Mouse (Mus musculus): Measurements from ENCODE around the gene Slc22a23. TPM values are rescaled to one million over a fixed set of nuclear protein-coding genes. Genes with fewer than 3 reads are reported as not detected.

The Slc22a23 gene
- total RNA-seq, 2 experiments from 2014 or later, result 0.62 to 1.4 TPM

GRCm38 (mm10) chr13:34242211-34242610 is 102.8 kb downstream of the Slc22a23 start:
- ATAC-seq (replicated peaks; ENCODE audit: poor library complexity), result no peak

- ATAC-seq (replicated peaks; ENCODE audit: poor library complexity), result no peak
These were observed 104.9 kb downstream of the Slc22a23 start for GRCm38 (mm10) chr13:34240087-34240428.

DNA sequence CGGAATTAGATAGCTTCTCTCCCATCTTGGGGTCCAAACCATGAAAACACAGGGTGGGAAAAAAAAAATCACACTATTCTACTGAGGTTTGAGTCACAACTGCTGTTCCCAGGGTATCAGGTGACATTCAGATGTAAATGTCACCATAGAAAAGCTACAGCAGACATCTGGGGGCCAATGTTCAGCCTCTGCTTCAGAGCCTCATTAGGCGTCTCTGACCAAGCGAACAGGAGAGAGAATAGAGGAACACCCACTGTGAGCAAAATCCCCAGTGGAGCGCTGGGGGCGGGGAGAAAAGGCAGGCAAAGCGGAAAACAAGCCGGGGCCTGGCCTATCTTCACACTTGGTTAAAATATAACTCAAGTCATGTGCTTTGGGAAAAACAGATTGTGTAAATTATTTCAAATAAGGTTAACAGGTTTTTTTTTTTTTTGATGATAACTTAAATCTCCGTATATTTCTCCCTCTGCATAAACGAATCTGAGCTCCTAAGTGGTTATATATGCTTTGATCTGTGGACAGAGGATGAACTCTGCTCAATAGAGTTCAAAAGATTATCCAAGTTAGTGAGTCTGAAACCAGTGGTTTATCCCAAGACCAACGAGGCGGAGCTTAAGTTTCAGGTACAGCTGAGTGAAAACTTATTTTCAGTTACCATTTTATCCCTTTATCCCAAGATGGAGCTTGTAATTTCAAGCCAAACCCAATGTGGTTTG is 105.5 kb downstream of the Slc22a23 start:
- no peak for ATAC-seq (replicated peaks; ENCODE audit: poor library complexity)

- no peak for ATAC-seq (replicated peaks; ENCODE audit: poor library complexity)
These were observed 106.2 kb downstream of the Slc22a23 start for GRCm38 (mm10) chr13:34238646-34239290.

DNA sequence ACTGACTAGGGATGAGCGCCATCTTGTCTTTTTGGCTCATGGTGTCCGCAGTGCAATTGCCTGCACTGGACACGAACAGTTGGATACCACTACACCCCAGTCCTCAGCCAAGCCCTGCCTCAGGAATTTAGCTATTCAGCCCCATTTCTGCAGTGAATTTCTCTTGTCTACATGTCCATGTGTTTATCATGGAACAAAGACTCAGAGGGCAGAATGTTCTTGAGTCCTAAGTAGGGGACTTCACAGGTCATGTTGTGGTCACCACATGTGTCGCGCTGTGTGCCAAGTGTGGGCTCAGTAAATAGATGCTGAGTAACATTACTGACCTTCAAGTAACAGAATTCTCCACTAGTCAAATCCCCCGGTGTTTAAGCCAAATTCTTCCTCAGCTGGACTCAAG is 109.9 kb downstream of the Slc22a23 start:
- no peak for ATAC-seq (replicated peaks; ENCODE audit: poor library complexity)

- no peak for ATAC-seq (replicated peaks; ENCODE audit: poor library complexity)
These were observed 110.5 kb downstream of the Slc22a23 start for GRCm38 (mm10) chr13:34234439-34234838.

GRCm38 (mm10) chr13:34232992-34233391 is 112.0 kb downstream of the Slc22a23 start:
- no peak for ATAC-seq (replicated peaks; ENCODE audit: poor library complexity)

GRCm38 (mm10) chr13:34228905-34229304 is 116.1 kb downstream of the Slc22a23 start:
- ATAC-seq (replicated peaks; ENCODE audit: poor library complexity), result peak; percentile 79

GRCm38 (mm10) chr13:34227720-34228661 is 117.0 kb downstream of the Slc22a23 start:
- ATAC-seq (replicated peaks; ENCODE audit: poor library complexity), result no peak

DNA sequence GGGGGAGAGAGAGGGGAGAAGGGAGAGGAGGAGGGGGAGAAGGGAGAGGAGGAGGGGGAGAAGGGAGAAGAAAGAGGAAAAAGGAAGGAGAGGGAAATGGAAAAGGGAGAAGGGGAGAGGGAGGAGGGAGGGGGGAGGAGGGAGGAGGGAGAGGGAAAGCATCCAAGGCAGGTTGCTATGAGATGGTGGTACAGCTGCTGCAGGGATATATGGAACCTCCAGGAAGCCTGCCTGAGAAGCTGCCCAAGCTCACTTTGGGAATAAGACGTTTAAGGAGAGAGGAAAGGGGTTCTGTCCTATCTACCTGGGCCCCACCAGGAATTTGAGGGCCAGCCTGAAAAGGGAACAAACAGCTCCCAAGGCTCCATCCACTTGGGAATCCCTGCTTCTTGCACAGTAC is 118.0 kb downstream of the Slc22a23 start:
- no peak for ATAC-seq (replicated peaks; ENCODE audit: poor library complexity)

DNA sequence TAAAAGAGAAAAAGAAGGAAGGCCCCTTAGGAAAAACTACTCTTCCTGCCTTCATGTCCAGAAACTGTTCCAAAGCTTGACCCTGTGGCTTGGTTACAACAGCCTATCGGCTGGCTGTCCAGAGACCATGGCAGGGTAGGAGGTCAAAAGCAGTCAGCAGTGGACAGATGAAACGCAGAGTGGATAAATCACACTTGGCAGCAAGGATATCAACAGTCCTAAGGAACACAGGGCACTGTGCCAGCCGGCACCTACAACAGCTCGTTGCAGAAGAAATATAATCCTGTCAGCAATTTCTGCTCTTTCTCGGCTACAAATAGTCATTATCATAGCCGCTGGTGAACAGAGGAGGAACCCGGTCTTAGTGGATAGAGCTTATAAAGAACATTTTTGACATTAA is 122.0 kb downstream of the Slc22a23 start:
- no peak for ATAC-seq (replicated peaks; ENCODE audit: poor library complexity)

DNA sequence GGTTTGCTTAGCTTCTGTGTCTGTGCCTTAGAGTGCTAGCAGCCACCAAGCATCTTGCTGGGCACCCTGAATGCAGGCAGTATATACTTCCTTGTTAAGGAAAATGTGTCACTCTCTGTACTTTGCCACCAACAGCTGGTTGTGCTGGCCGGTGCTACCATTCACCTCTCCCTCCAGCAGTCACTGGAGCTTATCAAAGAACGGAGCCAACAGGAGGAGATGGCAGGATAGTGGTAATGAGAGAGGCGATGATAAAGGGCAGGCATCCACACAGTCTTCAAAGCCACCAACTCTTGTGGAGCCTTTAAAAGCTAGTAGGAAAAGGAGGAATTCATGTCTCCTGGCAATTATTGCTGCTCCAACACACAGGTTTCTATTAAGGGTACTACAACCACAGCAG is 125.3 kb downstream of the Slc22a23 start:
- ATAC-seq (replicated peaks; ENCODE audit: poor library complexity), result peak; percentile 57

GRCm38 (mm10) chr13:34218776-34219175 is 126.2 kb downstream of the Slc22a23 start:
- ATAC-seq (replicated peaks; ENCODE audit: poor library complexity), result no peak

DNA sequence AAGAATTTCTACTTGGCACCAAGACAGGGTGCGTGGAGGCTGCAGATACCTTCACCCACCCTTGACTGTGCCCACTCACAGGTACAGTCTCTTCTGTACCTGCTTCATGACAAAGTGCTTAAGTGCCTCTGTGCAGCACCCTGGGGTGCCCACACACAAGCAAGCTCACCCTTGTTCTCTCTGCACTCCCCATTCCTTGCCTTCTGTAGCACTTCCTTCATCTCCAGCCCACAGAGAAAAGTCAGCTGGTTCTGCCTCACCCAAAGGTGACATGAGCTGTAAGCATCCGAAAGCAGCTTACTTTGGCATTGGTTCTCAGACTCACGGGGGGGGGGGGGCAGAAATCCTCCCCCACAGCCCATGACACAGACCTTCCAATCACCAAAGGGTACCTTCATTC is 130.1 kb downstream of the Slc22a23 start:
- ATAC-seq (replicated peaks; ENCODE audit: poor library complexity), result no peak

DNA sequence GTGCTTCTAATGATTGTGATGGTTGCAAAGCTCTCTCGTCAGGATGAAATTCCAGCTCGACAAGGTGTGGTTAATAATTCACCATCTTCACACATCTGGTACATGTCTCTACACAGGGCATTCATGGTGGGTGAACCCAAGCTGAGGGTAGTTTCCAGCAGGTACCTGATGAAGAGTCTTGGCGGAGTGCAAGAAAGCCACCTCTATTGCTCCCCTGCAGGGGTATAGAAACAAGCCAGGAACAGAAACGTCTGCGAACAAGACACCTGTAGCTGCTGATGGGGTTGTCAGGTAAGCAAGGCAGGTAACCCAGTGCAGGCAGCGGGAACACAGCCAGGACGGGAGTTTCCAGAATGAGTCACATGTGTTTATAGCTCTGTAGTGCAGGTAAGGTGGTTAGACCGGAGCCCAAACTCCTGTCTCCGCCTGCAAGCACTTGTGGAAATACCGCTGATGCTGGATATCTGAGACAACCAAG is 132.2 kb downstream of the Slc22a23 start:
- ATAC-seq (replicated peaks; ENCODE audit: poor library complexity), result no peak

GRCm38 (mm10) chr13:34211261-34211775 is 133.7 kb downstream of the Slc22a23 start:
- no peak for ATAC-seq (replicated peaks; ENCODE audit: poor library complexity)

GRCm38 (mm10) chr13:34207714-34208470 is 137.1 kb downstream of the Slc22a23 start:
- ATAC-seq (replicated peaks; ENCODE audit: poor library complexity), result no peak

- no peak for ATAC-seq (replicated peaks; ENCODE audit: poor library complexity)
These were observed 139.8 kb downstream of the Slc22a23 start for GRCm38 (mm10) chr13:34205216-34205615.

DNA sequence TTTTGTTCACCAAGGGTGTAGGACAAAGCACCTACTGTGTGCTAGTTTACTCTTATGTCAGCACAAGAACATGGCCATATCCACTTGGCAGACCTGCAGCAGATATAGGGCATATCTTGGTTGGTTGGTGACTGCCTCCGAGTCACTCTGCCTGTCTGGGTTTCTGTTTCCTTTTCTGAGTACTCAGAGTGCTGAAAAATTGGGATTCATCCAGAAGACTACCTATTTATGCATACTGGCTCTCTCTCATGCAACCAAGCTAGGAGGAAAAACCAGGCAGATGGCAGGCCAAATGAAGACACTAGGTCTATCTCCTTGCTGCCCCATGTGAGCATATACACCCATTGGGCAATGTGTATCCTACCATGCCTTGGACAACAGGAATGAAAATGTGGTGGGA is 149.3 kb downstream of the Slc22a23 start:
- ATAC-seq (replicated peaks; ENCODE audit: poor library complexity), result no peak

DNA sequence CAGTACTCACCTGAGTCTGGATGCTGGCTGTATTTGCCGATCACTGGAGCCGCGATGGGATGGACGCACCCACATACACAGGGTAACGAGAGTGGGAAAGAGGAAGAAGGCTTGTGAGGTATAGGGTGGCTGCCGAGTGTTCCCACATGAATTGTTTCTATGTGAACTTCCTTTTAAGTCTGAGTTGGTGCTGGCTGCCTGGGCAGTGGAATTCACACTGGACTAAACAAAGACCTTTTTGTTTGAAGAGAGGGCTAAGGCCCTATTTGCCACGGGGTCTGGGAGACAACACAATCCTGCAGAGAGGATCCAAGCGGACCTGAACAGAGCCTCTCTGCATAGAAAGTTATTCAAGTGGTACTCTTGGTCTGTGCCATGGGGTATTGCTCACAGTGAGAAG is 151.6 kb downstream of the Slc22a23 start:
- peak; percentile 44 for ATAC-seq (replicated peaks; ENCODE audit: poor library complexity)
